Mouse (Mus musculus) kidney, postnatal 0 days (tissue): Measurements from ENCODE around the gene Use1. TPM values are rescaled to one million over a fixed set of nuclear protein-coding genes. Genes with fewer than 3 reads are reported as not detected.
"Not testable (repeated sequence)": the region's sequence is repeated elsewhere in the genome, so short reads cannot be mapped to it uniquely, and the experiment has no call there.

Experiments used
- ATAC-seq: fragments of 200-750 bp; cut with Nextera tagmentation; replicated peaks from 2 replicates; pipeline ENCODE4 v1.8.0; 2017; ENCODE audit warnings: low read depth, moderate number of reproducible peaks, moderate TSS enrichment, moderate library complexity; ENCODE audit not compliant: low FRiP score
- DNase-seq: peaks from one replicate; pipeline ENCODE4 v3.0.0-alpha.2; 2016; ENCODE audit warnings: low spot score
- H3K27ac ChIP-seq: fragments of 300-500 bp; sonication (generic); 2 replicates; pipeline ENCODE4 v1.5.1; 2014; ENCODE audit warnings: mild to moderate bottlenecking
- H3K27me3 ChIP-seq: fragments of 300-500 bp; sonication (generic); 2 replicates; pipeline ENCODE4 v1.6.1; 2014; ENCODE audit warnings: low read length, mixed read lengths; ENCODE audit not compliant: insufficient read depth
- H3K36me3 ChIP-seq: fragments of 300-500 bp; sonication (generic); 2 replicates; pipeline ENCODE4 v1.6.1; 2014; ENCODE audit warnings: low read length, mixed read lengths; ENCODE audit not compliant: insufficient read depth
- H3K4me1 ChIP-seq: fragments of 300-500 bp; sonication (generic); replicated peaks from 2 replicates; pipeline ENCODE4 v1.6.1; 2014; ENCODE audit warnings: antibody characterized with exemption, low read length, mixed read lengths; ENCODE audit not compliant: insufficient read depth
- H3K4me2 ChIP-seq: fragments of 300-500 bp; sonication (generic); 2 replicates; pipeline ENCODE4 v1.6.1; 2014; ENCODE audit warnings: mild to moderate bottlenecking, low read length, moderate library complexity, mixed read lengths
- H3K4me3 ChIP-seq: fragments of 300-500 bp; sonication (generic); replicated peaks from 2 replicates; pipeline ENCODE4 v1.5.1; 2014; ENCODE audit warnings: low read depth, low read length
- H3K9ac ChIP-seq: fragments of 300-500 bp; sonication (generic); 2 replicates; pipeline ENCODE4 v1.6.1; 2014; ENCODE audit warnings: low read depth, low read length
- H3K9me3 ChIP-seq: fragments of 300-500 bp; sonication (generic); replicated peaks from 2 replicates; pipeline ENCODE4 v1.6.1; 2016; ENCODE audit warnings: low read length, inconsistent platforms, mixed read lengths
- CTCF ChIP-seq: IDR thresholded peaks from 2 replicates; pipeline ENCODE4 v1.5.1; 2016; ENCODE audit warnings: antibody characterized with exemption, low read depth, mild to moderate bottlenecking, moderate library complexity
- WGBS: fragments of 180-500 bp; shearing (Covaris S2); extraction: QIAGEN DNeasy Blood & Tissue Kit; methylation state at CpG from one replicate; pipeline ENCODE4 v1.1.7; 2014; 5-methylcytosine and 5-hydroxymethylcytosine counted together
- polyA plus RNA-seq: library from polyadenylated mRNA; unstranded; fragments of >200 nt; fragmentation: Nextera tagmentation; extraction: Ambion mirVana; gene quantifications from 2 replicates; pipeline ENCODE4 v1.2.1, GENCODE M21; 2015

The Use1 gene
- 129 and 140 TPM in 2 replicates for polyA plus RNA-seq

- TF ChIP-seq CTCF: no peak
- WGBS: under 1% methylated on average over 56 of the region's 56 CpGs
- Histone ChIP-seq H3K4me2 (peak within 1 kb of the TSS; percentile 80), H3K4me3 (peak within 1 kb of the TSS; percentile 50), H3K9ac (peak within 1 kb of the TSS; percentile 55), H3K9me3 (no peaks in the 10 kb centered on the region), H3K27ac (peak within 1 kb of the TSS; percentile 87), H3K4me1 (peaks cover 10% of the 10 kb centered on the region), H3K27me3 (no peaks in the 10 kb centered on the region), H3K36me3 (peaks cover 8% of the 10 kb centered on the region; the same call in 1 of the 2 replicates)
- DNase-seq: peak; percentile 99
- ATAC-seq: peak; percentile 66
Measured at GRCm38 (mm10) chr8:71366771-71367528, at the start of gene Use1. Gene Use1 (plus strand): TSS chr8:71366848.

- H3K9me3 ChIP-seq, H3K9ac ChIP-seq, H3K4me2 ChIP-seq, ATAC-seq, DNase-seq, H3K4me1 ChIP-seq, H3K27ac ChIP-seq, H3K27me3 ChIP-seq, H3K4me3 ChIP-seq: not testable (repeated sequence)
- peaks cover 11% of the 10 kb centered on the region; the same call in 1 of the 2 replicates for H3K36me3 ChIP-seq
- WGBS: 64% methylated on average over 5 of the region's 5 CpGs
Measured at GRCm38 (mm10) chr8:71318610-71319009, 48.0 kb upstream of the Use1 start.

DNA sequence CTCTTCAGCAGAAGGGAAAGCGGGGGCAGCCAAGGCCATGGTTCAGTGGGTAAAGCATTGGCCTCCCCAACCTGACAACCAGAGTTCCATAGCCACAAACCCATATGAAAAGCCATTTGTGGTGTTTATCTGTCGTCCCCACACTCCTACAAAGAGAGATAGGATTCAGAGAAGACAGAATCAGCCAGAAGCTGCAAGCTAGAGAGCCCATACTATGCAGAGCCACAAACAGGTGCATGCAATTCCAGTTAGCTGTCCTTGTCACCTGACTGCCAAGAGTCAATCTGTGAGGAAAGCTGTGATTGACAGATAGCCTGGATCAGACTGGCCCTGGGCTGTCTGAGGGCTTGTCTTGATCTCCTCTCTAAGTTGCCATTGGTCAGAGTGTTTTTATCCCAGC, 46.9 kb upstream of the Use1 start:
- H3K4me3 ChIP-seq, ATAC-seq, DNase-seq, H3K27me3 ChIP-seq, H3K9ac ChIP-seq, H3K27ac ChIP-seq, H3K4me2 ChIP-seq, H3K4me1 ChIP-seq, H3K9me3 ChIP-seq: not testable (repeated sequence)
- WGBS: 81% methylated on average over 2 of the region's 2 CpGs
- H3K36me3 ChIP-seq: peaks cover 20% of the 10 kb centered on the region; the same call in 1 of the 2 replicates

- no peaks in the 10 kb centered on the region for H3K27me3 ChIP-seq
- H3K4me3 ChIP-seq: no peak overlapping the region
- WGBS: 85% methylated on average over 3 of the region's 3 CpGs
- H3K4me1 ChIP-seq: no peaks in the 10 kb centered on the region
- H3K9ac ChIP-seq: no peak overlapping the region
- no peak overlapping the region for H3K4me2 ChIP-seq
- TF ChIP-seq CTCF: no peak
- ATAC-seq (no peak), DNase-seq (no peak)
- H3K36me3 ChIP-seq: peaks cover 26% of the 10 kb centered on the region; the same call in 1 of the 2 replicates
- no peak overlapping the region for H3K27ac ChIP-seq
- H3K9me3 ChIP-seq: no peaks in the 10 kb centered on the region
Measured at GRCm38 (mm10) chr8:71322939-71323338, 43.7 kb upstream of the Use1 start.

GRCm38 (mm10) chr8:71324848-71325247, 41.8 kb upstream of the Use1 start:
- TF ChIP-seq CTCF: peak; percentile 57
- H3K4me1 ChIP-seq: no peaks in the 10 kb centered on the region
- no peak for ATAC-seq
- WGBS: 93% methylated on average over 1 of the region's 1 CpGs
- peak; percentile 13 for DNase-seq
- H3K4me3 ChIP-seq: no peak overlapping the region
- H3K4me2 ChIP-seq: no peak overlapping the region
- H3K27me3 ChIP-seq: no peaks in the 10 kb centered on the region
- no peak overlapping the region for H3K9ac ChIP-seq
- no peak overlapping the region for H3K27ac ChIP-seq
- peaks cover 40% of the 10 kb centered on the region for H3K36me3 ChIP-seq
- H3K9me3 ChIP-seq: no peaks in the 10 kb centered on the region

GRCm38 (mm10) chr8:71337834-71338233, 28.8 kb upstream of the Use1 start:
- not testable (repeated sequence) for H3K4me2 ChIP-seq, H3K27ac ChIP-seq, H3K9ac ChIP-seq, ATAC-seq, H3K4me3 ChIP-seq, H3K27me3 ChIP-seq, H3K4me1 ChIP-seq, H3K9me3 ChIP-seq, DNase-seq
- WGBS: 97% methylated on average over 6 of the region's 6 CpGs
- peaks cover 30% of the 10 kb centered on the region for H3K36me3 ChIP-seq
